Mouse (Mus musculus) small intestine, adult 2 months (tissue): ENCODE data around the gene Mcl1. TPM values are rescaled to one million over a fixed set of nuclear protein-coding genes. Genes with fewer than 3 reads are reported as not detected.
A peak's percentile ranks its signal among the peaks of the same experiment; 100 is the strongest.

ENCODE experiments used
- H3K27ac ChIP-seq: fragments of 200-500 bp; 2 replicates; pipeline ENCODE4 v1.5.1; 2012; ENCODE audit warnings: low read depth, low read length, control low read depth, inconsistent platforms; ENCODE audit not compliant: insufficient read depth
- H3K27me3 ChIP-seq: fragments of 200-500 bp; 2 replicates; pipeline ENCODE4 v1.6.1; 2012; ENCODE audit warnings: mild to moderate bottlenecking, moderate library complexity, low read length, inconsistent platforms; ENCODE audit not compliant: control insufficient read depth, insufficient read depth
- H3K36me3 ChIP-seq: fragments of 200-500 bp; 2 replicates; pipeline ENCODE4 v1.6.1; 2012; ENCODE audit warnings: mild to moderate bottlenecking, low read length, control low read depth, inconsistent platforms; ENCODE audit not compliant: control insufficient read depth, insufficient read depth
- H3K4me1 ChIP-seq: fragments of 200-500 bp; 2 replicates; pipeline ENCODE4 v1.6.1; 2012; ENCODE audit warnings: low read length, inconsistent platforms, mixed read lengths; ENCODE audit not compliant: control insufficient read depth, insufficient read depth, insufficient read length
- H3K4me3 ChIP-seq: fragments of 200-500 bp; 2 replicates; pipeline ENCODE4 v1.5.1; 2012; ENCODE audit warnings: low read depth, mild to moderate bottlenecking, control low read depth, inconsistent platforms, low read length, moderate library complexity
- CTCF ChIP-seq: fragments of 200-500 bp; IDR thresholded peaks from 2 replicates; pipeline ENCODE4 v1.5.1; 2012; ENCODE audit warnings: low read depth, mild to moderate bottlenecking, control low read depth, inconsistent platforms, low read length, moderate library complexity, mixed read lengths; ENCODE audit not compliant: insufficient replicate concordance, insufficient read length; ENCODE audit errors: extremely low read depth
- POLR2A ChIP-seq: fragments of 200-500 bp; IDR thresholded peaks from 2 replicates; pipeline ENCODE4 v1.6.1; 2012; ENCODE audit warnings: low read depth, mild to moderate bottlenecking, control low read depth, inconsistent platforms, low read length, moderate library complexity
- WGBS: fragments of 180-500 bp; shearing (Covaris S2); methylation state at CpG from one replicate; pipeline ENCODE4 v1.1.7; 2018; 5-methylcytosine and 5-hydroxymethylcytosine counted together
- polyA plus RNA-seq: library from polyadenylated mRNA; depleted of rRNA; stranded (reverse); fragments of >200 nt; gene quantifications from 2 replicates; pipeline ENCODE4 v1.2.3, GENCODE M21; 2012

The Mcl1 gene
- polyA plus RNA-seq, 1 experiment, result 327 TPM

DNA sequence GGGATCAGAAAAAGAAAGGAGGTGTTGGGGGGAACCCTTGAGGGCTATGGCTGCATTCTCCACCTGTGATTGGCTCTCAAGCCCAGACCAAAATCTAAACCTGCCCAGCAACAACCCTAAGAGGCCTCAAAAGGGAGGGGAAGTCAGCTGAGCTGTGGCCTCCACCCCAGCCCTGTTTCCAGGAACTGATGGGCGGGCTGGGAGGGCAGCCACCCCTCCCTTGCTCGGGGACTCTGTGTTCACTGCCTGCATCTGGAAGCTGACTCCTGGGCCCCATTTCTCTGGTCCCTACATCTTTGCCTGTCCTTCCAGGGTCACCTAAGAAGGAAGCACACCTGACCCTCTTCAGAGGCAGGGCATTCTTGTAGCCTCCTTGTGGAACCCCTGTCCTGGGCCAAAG, 15.6 kb downstream of the Mcl1 start:
- Histone ChIP-seq H3K27ac (peak overlapping the region; percentile 100), H3K4me1 (peaks cover 53% of the 10 kb centered on the region), H3K4me3 (no peak overlapping the region), H3K36me3 (no peaks in the 10 kb centered on the region), H3K27me3 (no peaks in the 10 kb centered on the region)
- WGBS, result 0% methylated on average over 2 of the region's 2 CpGs
- TF ChIP-seq CTCF, result no peak
- peak; percentile 38; the same call in 1 of the 2 replicates for TF ChIP-seq POLR2A

DNA sequence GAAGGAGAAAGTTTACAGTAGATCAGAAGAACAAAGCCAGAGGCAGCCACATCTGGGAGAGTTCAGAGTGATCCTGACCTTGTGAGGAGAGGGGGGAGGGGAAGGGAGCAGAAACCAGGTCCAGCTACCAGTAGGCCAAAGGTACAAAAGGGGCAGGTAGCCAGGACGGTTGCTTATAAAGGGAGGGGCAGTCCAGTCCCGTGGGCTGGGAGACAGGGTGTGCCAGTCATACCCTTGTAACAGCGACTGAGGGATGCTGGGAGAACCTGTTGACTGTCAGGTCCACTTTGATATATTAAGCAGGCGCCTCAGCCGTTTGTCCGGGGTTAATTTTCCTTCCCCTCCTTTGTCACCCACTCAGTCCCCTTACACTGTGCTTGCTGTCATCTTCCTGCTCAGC, 16.2 kb downstream of the Mcl1 start:
- 3% methylated on average over 6 of the region's 6 CpGs for WGBS
- Histone ChIP-seq H3K4me3 (peak overlapping the region; percentile 19), H3K4me1 (peaks cover 52% of the 10 kb centered on the region), H3K27ac (peak overlapping the region; percentile 100), H3K27me3 (no peaks in the 10 kb centered on the region), H3K36me3 (no peaks in the 10 kb centered on the region)
- TF ChIP-seq POLR2A (no peak; the same call in 1 of the 2 replicates), CTCF (no peak)

DNA sequence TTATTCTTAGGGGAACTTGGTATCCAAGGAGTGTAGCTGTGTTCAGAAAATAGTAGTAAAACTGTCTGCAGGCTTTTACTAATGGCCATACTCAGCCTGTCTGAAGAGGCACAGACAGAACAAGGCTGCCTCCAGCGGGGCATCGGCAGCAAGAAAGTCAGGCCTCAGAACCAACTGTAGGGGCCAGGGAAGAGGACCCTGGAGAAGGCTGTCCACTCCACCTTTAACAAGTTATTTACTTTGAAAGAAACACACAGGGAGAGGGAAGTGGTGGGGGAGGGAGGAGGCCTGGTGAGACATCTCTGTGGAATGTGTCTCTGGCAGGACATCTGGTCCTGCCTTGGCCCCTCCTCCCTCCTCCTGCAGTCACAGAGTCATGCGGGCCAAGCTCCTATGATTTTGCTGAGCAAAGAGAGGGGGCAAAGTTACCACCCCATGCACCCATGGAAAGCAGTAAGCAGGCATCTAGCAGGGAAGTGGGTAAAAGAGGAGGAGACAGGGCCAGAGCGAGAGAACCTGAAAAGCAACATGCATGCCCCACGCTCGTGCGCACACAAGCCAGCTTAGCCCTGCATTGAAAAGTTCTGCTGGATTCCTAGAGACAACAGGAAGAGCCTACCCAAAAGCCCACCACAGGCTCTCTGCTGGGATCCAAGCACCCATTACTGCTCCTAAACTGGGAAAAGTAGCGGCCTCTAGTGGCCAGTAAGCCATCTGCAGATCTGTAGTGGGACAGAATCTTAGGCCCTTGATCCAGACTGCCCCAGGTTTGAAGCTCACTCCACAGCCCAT, 16.9 kb downstream of the Mcl1 start:
- TF ChIP-seq CTCF (peak; percentile 88; the same call in 1 of the 2 replicates), POLR2A (peak; percentile 41; the same call in 1 of the 2 replicates)
- peak overlapping the region; percentile 100 for H3K27ac ChIP-seq
- WGBS, result 11% methylated on average over 8 of the region's 8 CpGs
- peak overlapping the region; percentile 19; the same call in 1 of the 2 replicates for H3K4me3 ChIP-seq
- peaks cover 58% of the 10 kb centered on the region for H3K4me1 ChIP-seq
- no peaks in the 10 kb centered on the region for H3K36me3 ChIP-seq
- no peaks in the 10 kb centered on the region for H3K27me3 ChIP-seq

DNA sequence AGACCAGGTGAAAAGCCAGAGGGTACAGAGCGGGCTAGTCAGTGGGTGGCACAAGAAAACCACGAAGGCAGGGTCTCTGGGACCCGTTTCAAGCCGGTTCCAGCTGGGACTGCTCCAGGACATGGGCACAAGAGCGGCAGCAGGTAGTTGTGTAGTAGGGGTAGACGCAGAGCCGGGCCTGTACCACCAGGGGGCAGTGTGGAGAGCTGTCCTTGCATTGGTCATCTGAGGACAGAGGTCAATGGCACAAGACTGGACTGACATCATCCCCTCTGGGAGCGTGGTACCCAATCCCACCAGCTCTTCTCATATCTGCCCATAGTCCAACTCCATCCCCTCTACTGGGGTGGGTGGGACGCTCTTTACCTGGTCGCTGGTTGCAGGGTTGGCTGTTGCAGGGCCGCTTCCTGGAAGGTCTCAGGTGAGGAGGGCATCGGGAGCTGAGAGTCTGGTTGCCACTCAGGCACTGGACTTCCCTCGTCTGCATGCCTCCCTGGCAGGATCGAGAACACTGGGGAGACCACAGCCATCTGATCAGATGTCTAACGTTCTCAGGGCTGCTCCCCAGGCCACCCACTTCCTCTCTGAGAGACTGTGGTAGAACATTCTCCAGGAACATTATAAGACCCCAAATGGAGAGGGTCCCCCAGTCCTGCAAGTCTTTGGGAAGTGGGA, 18.3 kb downstream of the Mcl1 start:
- peaks cover 51% of the 10 kb centered on the region for H3K4me1 ChIP-seq
- TF ChIP-seq POLR2A (no peak), CTCF (peak; percentile 97; the same call in 1 of the 2 replicates)
- 67% methylated on average over 15 of the region's 15 CpGs for WGBS
- H3K27ac ChIP-seq, result peak overlapping the region; percentile 100
- H3K27me3 ChIP-seq, result no peaks in the 10 kb centered on the region
- no peaks in the 10 kb centered on the region for H3K36me3 ChIP-seq
- no peak overlapping the region for H3K4me3 ChIP-seq

DNA sequence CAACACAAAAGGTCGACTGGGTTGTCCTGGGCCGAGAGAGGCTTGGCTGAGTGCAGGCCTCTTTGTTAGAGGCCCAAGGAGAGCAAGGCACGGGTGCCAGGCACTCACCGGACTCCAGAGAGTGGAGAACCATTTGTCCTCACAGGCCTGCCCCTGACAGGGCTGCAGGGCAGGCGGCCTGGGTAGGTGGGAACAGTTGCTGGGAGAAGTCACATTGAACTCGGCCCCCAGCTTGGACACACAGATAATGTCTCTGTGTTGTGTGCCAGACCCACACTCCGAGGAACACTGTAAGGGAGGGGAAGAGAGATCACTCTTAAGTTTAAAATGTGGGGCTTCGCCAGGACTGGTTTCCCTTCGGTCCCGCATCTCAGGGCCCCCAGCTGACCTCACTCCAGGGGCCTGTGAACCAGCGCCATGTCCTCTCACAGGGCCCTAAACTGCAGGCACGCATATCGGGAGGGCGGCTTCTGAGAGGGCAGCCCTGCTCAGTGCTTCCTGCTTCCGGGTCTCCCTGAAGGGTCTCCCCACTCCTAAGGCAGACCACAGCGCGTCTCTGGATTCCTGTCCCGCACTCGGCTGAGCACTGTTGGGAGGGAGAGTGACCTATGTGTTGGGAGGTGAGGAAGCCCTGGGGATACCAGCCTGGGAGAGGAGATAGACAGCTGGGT, 19.0 kb downstream of the Mcl1 start:
- WGBS, result 82% methylated on average over 19 of the region's 19 CpGs
- H3K4me3 ChIP-seq, result no peak overlapping the region
- H3K27me3 ChIP-seq, result no peaks in the 10 kb centered on the region
- peaks cover 44% of the 10 kb centered on the region for H3K4me1 ChIP-seq
- H3K27ac ChIP-seq, result no peak overlapping the region
- H3K36me3 ChIP-seq, result no peaks in the 10 kb centered on the region
- TF ChIP-seq CTCF, result no peak
- no peak for TF ChIP-seq POLR2A

DNA sequence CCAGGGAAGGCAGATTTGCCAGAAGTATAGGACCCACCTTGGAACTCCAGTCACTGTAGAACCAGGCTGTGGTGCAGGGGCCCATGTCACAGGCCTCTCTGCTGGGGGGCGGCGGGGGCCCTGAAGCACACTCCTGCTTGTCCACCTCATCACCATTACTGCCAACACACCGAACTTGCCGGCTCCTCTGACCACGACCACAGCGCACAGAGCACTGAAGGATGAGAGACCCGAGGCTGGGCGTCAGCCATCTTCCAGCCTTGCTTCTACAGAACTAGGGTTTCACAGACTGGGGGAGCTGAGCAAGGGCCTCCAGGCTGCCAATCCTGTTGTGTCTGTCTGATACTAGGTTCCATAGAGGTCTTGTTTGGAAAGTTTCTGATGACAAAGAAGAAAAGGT, 21.0 kb downstream of the Mcl1 start:
- Histone ChIP-seq H3K4me3 (no peak overlapping the region), H3K36me3 (no peaks in the 10 kb centered on the region), H3K4me1 (peaks cover 30% of the 10 kb centered on the region), H3K27me3 (no peaks in the 10 kb centered on the region), H3K27ac (no peak overlapping the region)
- no peak for TF ChIP-seq CTCF
- WGBS, result 92% methylated on average over 8 of the region's 8 CpGs

DNA sequence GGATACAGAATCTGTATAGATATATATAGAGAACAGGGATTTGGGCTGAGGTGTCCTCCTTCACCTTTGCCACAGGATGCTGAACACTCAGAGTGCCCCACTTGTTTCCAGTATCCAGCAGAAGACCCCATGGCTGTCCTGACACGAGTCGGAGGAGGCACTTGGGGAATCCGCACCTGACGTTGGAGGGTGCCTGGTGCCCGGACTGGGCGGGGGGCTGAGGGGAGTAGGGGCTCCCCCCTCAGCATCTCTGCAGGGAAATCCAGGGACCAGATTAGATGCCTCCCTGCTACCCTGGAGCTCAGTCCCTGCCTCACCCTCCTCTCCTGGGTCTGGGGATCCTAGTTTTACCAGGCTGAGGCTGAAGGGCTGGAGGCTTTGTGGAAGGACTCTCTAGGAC, 22.1 kb downstream of the Mcl1 start:
- peaks cover 24% of the 10 kb centered on the region for H3K4me1 ChIP-seq
- 87% methylated on average over 6 of the region's 6 CpGs for WGBS
- TF ChIP-seq CTCF (no peak), POLR2A (no peak)

More for the DNA sequence above, 22.1 kb downstream of the Mcl1 start:
- Histone ChIP-seq H3K4me3 (no peak overlapping the region), H3K27me3 (no peaks in the 10 kb centered on the region), H3K27ac (no peak overlapping the region), H3K36me3 (no peaks in the 10 kb centered on the region)
